Mouse (Mus musculus) embryo, embryonic 10 days (tissue): ENCODE data around the gene Snrnp25.

Source experiments
- DNase-seq: peaks from one replicate; pipeline ENCODE4 v3.0.0-alpha.2; 2015; ENCODE audit warnings: low spot score

Snrnp25 gene

DNA sequence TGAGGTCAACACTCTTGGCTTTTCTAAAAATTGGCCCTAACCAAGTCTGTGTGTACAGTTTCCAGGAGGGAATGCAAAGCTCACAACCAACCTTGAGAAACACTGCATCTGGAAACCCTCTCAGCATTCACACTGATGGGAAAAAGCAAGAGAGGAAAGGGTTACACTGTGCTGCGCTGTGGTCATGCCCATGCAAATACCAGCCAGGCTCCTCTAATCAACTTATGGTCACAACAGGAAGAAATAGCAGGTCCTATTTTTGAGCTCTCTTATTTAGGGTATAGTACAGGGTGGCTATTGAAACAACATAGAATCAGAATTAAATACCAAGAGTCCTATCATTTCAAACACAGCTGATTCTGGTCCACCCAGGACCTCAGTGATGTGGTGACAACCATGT lies 39.4 kb downstream of the Snrnp25 start:
- no peak for DNase-seq

DNA sequence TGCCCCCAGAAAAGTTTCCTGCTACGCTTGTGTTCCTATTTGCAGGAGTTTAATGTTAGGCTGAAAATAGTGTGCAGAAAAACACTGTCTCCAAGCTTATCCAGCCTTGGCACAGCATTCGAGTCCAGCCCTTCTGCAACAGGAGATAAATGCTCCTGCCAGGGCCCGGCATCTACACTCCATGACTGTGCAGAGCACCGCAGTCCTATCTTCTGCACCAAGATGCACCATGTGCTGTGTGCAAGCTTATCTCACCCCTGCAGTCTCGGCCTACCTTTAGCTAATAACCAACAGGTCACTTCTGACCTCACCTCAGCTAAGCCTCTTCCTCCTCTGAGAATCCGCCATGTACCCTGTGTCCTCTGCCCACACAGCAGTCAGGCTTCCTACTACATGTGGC lies 40.4 kb downstream of the Snrnp25 start:
- peak; percentile 34 for DNase-seq

DNA sequence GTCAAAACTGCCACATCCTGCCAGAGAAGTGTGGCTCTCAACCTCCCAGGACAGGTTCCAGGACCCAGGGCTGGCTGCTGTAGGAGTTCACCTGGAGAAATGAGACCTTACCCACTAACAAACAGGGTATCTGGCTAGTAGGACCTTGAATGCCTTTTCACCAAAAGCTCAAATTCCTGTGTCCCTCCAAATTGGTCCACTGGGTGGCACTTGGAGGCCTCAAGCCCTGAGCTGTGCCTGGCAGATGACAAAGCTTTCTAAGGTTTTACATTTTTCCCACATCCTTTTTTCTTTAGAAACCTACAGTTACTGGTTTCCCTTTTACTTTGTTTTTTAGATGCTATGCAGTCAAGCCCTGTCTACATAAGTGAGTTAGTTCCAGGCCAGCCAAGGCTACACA lies 41.9 kb downstream of the Snrnp25 start:
- DNase-seq = no peak

DNA sequence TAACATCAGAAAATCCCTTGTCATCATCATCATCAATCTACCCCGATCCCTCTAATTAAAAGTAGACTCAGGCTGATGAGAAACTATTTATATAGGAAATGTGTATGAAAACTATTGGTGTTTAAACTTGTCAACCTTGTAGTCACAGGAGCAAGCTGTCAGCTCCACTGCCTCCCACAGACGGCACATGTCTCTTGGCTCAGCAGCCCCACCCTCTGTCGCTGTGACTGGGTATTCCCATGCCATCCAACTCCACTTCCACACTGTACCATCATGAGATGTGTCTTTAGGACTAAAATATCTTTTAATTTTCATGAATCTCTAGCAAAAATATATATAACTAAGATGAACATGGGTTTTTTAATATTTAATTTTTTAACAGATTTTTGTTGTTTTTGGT lies 43.1 kb downstream of the Snrnp25 start:
- DNase-seq = no peak

DNA sequence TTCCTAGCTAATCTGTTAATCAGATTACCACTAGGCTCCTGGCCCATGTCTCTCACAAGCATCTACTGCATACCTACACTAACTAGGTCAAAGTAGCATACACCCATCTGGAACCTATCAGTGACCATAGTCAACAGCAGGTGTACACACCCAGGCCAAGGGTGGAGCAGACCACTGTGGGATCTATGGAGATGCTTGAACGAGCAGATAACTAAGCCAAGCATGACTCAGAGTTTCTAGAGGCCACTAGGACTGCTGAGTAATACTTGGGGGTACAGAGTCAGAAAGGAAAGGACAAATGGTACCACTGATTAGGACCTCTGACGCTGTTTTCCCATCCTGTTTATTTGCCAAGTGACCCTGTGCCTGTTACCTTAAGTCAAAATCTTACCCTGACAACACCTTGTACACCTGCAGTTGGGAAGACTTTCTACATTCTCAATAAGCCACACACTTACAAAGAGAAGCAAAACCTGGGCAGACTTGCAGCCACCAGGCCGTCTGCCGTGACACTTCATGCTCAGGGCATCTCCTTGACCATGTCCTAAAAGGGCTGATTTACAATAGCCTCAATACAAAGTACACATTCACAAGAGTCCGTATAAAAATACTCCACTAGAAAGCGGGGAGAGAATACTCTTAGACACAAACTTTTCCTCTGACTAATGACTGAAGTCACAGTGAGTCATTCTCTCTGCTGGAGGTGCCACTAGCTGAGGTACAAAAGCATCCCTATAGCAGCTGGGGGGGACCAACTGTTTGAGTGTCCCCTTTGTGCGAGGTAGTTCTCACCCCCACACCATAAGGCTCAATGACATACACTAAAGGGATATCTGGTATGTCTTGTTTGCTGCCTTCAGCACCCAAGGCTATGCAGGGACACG lies 45.9 kb downstream of the Snrnp25 start:
- no peak for DNase-seq

DNA sequence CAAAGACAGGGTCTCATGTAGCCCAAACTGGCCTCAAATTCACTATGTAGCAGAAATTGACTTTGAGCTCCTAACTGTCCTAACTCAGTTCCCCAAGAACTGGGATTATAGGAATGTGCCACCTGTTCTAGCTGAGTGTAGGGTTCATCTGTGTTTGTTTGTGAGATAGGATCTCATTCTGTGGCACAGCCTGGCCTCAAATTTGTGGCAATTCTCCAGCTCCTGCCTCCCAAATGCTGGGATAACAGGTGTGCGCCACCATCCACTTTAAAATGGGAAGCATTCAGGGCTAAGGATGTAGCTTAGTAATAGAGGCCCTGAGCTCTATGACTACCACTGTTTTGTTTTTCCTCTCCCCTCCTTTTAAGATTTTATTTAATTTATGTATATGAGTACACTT lies 47.9 kb downstream of the Snrnp25 start:
- DNase-seq = no peak

DNA sequence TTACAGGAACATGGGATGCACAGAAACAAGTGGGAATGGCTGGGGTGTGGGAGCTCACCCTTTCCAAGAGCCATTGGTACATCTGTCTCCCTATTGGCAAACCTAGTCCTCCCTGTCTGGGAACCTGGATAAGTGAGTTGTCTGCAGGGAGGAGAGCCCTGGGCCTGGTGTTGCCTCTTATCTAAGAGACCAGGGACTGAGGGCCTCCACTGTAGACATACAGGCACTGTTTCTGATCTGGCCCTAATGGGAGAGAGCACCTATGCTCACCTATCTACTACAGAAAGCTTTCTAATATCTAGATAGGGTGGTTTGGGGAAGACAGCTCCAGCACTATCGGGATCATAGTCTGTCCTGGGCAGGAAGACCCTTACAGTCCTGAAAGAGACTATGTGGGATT lies 50.9 kb downstream of the Snrnp25 start:
- no peak for DNase-seq

DNA sequence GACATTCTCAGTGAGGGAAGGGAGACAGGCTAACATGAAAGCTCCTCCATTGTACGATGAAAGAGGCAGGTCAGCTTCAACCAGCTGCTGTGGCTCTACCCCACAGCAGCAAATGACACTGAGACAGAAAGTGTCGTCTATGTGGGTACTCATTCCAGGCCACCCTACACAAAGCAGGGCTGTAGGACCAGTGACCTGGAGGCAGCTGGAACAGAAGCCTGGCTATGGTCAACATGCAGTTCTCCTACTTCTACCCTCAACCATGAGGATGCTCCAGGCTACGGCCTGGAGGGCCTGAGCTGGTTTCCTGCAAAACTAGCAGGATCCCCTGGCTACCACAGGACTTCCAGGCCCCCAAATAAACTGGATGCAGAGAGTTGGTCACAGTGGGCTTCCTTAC lies 51.4 kb downstream of the Snrnp25 start:
- no peak for DNase-seq
